Mouse (Mus musculus) limb, embryonic 14.5 days (tissue): ENCODE measurements at regions not wholly inside any gene's neighbourhood (a gene's known extent, or its start where the extent isn't known, plus 50 kb on each side); places are given as distances from the start of the nearest gene placed in this dataset.

Source experiments
- ATAC-seq: fragments of 200-750 bp; cut with Nextera tagmentation; 2 replicates; pipeline ENCODE4 v1.8.0; 2017; ENCODE audit warnings: low read depth, moderate number of reproducible peaks, moderate TSS enrichment; ENCODE audit not compliant: low FRiP score
- DNase-seq: peaks from one replicate; pipeline ENCODE4 v3.0.0-alpha.2; 2015; ENCODE audit warnings: low spot score
- H3K27ac ChIP-seq: fragments of 300-500 bp; sonication (generic); replicated peaks from 2 replicates; pipeline ENCODE4 v1.5.1; 2014; ENCODE audit warnings: low read depth, mild to moderate bottlenecking, low read length, moderate library complexity, mixed read lengths
- H3K27me3 ChIP-seq: fragments of 300-500 bp; sonication (generic); 2 replicates; pipeline ENCODE4 v1.6.1; 2014; ENCODE audit warnings: low read length, mixed read lengths; ENCODE audit not compliant: control insufficient read depth, insufficient read depth
- H3K36me3 ChIP-seq: fragments of 300-500 bp; sonication (generic); 2 replicates; pipeline ENCODE4 v1.6.1; 2014; ENCODE audit warnings: mild to moderate bottlenecking, low read length, moderate library complexity, mixed read lengths; ENCODE audit not compliant: control insufficient read depth, insufficient read depth
- H3K4me1 ChIP-seq: fragments of 300-500 bp; sonication (generic); 2 replicates; pipeline ENCODE4 v1.6.1; 2014; ENCODE audit warnings: antibody characterized with exemption, low read length, mixed read lengths; ENCODE audit not compliant: control insufficient read depth, insufficient read depth
- H3K4me2 ChIP-seq: fragments of 300-500 bp; sonication (generic); replicated peaks from 2 replicates; pipeline ENCODE4 v1.6.1; 2014; ENCODE audit warnings: low read depth, mild to moderate bottlenecking, low read length, moderate library complexity; ENCODE audit not compliant: severe bottlenecking
- H3K4me3 ChIP-seq: fragments of 300-500 bp; sonication (generic); replicated peaks from 2 replicates; pipeline ENCODE4 v1.5.1; 2014; ENCODE audit warnings: low read length
- H3K9ac ChIP-seq: fragments of 300-500 bp; sonication (generic); 2 replicates; pipeline ENCODE4 v1.6.1; 2014; ENCODE audit warnings: mild to moderate bottlenecking, low read depth, low read length, moderate library complexity; ENCODE audit not compliant: severe bottlenecking
- H3K9me3 ChIP-seq: fragments of 300-500 bp; sonication (generic); 2 replicates; pipeline ENCODE4 v1.6.1; 2016; ENCODE audit warnings: low read length; ENCODE audit not compliant: control insufficient read depth
- POLR2A ChIP-seq: fragments of 200-500 bp; IDR thresholded peaks from 2 replicates; pipeline ENCODE4 v1.8.0; 2012; ENCODE audit warnings: inconsistent platforms, mild to moderate bottlenecking, moderate library complexity, borderline replicate concordance; ENCODE audit not compliant: insufficient read depth, insufficient read length; ENCODE audit errors: extremely low read depth
- WGBS: fragments of 180-500 bp; shearing (Covaris S2); extraction: QIAGEN DNeasy Blood & Tissue Kit; methylation state at CpG from one replicate; pipeline ENCODE4 v1.1.7; 2014; 5-methylcytosine and 5-hydroxymethylcytosine counted together

DNA sequence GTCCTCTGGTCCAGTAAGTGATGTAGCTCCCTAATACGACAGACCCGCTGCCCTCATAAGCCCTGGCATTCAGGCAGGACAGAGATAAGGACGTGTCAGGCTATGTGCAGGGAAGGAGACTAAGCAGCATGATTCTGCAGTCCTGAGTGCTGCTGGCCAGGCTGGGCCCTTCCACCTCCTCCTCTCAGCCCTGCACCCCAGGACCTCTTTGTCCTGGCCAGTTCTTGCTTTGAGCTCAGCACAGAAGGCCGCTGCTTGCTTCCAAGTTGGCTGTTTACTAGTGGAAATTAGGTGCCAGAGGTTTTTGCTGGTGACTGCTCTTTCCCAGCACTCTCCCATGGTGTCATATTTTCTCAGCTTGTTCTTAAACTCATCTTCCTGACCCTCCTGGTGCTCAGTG, 249.3 kb upstream of the Tnp1 start:
- ATAC-seq (no peak), DNase-seq (no peak)
- no peak for TF ChIP-seq POLR2A
- no peak overlapping the region for H3K27ac ChIP-seq
- no peaks in the 10 kb centered on the region for H3K9me3 ChIP-seq
- H3K27me3 ChIP-seq: no peaks in the 10 kb centered on the region
- peaks cover 5% of the 10 kb centered on the region; the same call in 1 of the 2 replicates for H3K4me1 ChIP-seq
- no peak overlapping the region for H3K4me3 ChIP-seq
- WGBS: 91% methylated on average over 4 of the region's 4 CpGs
- no peak overlapping the region for H3K4me2 ChIP-seq
- no peak overlapping the region for H3K9ac ChIP-seq
- no peaks in the 10 kb centered on the region for H3K36me3 ChIP-seq

DNA sequence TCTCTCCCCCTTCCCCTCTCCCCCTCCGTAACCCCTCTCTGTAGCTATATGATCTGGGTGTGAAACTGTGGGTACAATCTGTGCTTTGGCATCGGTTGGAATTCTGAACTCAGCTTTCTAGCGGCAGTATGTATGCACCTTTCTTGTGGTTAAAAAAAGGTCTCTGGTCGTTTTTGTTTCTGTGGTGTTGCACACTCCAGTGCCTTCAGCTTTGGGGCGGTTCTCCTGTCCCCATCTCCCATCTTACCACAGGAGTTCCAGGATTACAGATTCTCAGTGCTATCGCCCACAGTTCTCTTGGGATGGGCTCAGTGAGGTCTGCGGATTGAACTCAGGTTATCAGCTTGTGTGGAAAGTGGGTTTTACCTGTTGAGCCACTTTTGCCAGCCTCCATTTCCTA, 248.5 kb upstream of the Tnp1 start:
- ATAC-seq (no peak), DNase-seq (no peak)
- Histone ChIP-seq H3K4me3 (no peak overlapping the region), H3K9ac (no peak overlapping the region), H3K36me3 (no peaks in the 10 kb centered on the region), H3K4me1 (peaks cover under 1% of the 10 kb centered on the region; the same call in 1 of the 2 replicates), H3K27me3 (no peaks in the 10 kb centered on the region), H3K4me2 (no peak overlapping the region), H3K27ac (no peak overlapping the region), H3K9me3 (no peaks in the 10 kb centered on the region)
- no peak for TF ChIP-seq POLR2A
- 69% methylated on average over 7 of the region's 7 CpGs for WGBS

GRCm38 (mm10) chr1:73259525-73260098, 243.9 kb upstream of the Tnp1 start:
- no peak for TF ChIP-seq POLR2A
- Histone ChIP-seq H3K4me1 (no peaks in the 10 kb centered on the region; the same call in 1 of the 2 replicates), H3K4me3 (no peak overlapping the region), H3K27me3 (no peaks in the 10 kb centered on the region), H3K9ac (no peak overlapping the region), H3K36me3 (no peaks in the 10 kb centered on the region), H3K4me2 (no peak overlapping the region), H3K27ac (no peak overlapping the region), H3K9me3 (no peaks in the 10 kb centered on the region)
- ATAC-seq (no peak), DNase-seq (no peak)
- 38% methylated on average over 5 of the region's 5 CpGs for WGBS

DNA sequence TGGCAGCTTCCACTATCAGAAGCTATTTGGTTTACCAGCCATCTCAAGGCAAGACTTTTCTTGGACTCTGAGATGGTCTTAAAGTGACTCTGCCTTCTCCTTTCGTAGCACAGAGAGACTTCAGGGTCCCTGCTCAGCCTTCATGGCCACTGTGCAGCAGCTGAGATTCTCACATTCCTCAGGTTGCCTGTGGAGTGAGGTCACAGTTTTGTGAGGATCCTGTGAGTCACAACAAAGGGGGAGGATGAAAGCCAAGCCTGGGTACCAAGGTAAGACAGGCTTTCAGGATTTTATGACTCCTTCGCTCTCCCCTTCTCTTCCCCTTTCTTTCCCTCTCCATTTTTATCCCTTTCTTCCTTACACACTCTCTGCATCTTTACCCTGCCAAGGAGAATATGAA, 241.6 kb upstream of the Tnp1 start:
- DNase-seq (no peak), ATAC-seq (no peak)
- no peak for TF ChIP-seq POLR2A
- Histone ChIP-seq H3K36me3 (no peaks in the 10 kb centered on the region), H3K9ac (no peak overlapping the region), H3K9me3 (no peaks in the 10 kb centered on the region), H3K27ac (no peak overlapping the region), H3K4me2 (no peak overlapping the region), H3K27me3 (no peaks in the 10 kb centered on the region), H3K4me3 (no peak overlapping the region), H3K4me1 (0 out of 2 replicates have a peak, but pooled peaks cover 3% of the 10 kb centered on the region)
- WGBS: 79% methylated on average over 2 of the region's 2 CpGs

DNA sequence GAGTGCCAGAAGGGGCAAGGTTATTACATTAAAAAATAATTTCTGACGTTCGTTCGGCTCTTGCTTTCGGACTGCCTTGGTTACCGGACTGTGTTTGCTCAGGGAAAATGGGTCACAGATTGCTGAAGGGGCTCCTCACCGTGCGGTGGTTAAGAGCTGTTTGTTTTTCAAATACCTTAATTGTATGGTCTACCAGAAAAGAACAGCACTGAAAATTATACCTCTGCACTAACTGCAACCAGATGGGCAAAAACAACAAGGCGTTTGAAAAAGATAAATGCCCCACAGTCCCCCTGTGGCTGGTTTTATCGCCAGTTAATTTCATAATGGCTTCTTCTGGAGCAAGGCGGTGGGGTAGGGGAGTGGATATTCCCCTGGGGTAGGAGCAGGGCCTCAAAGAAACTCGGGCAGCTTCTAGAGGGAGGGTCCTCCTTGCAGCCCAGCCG, 236.2 kb upstream of the Tnp1 start:
- DNase-seq: peak; percentile 54
- Histone ChIP-seq H3K27ac (peak overlapping the region; percentile 5; the same call in 1 of the 2 replicates), H3K27me3 (no peaks in the 10 kb centered on the region), H3K9ac (no peak overlapping the region), H3K4me3 (no peak overlapping the region), H3K4me1 (peaks cover 8% of the 10 kb centered on the region; the same call in 1 of the 2 replicates), H3K9me3 (no peaks in the 10 kb centered on the region), H3K36me3 (no peaks in the 10 kb centered on the region), H3K4me2 (peak overlapping the region; percentile 31; the same call in 1 of the 2 replicates)
- WGBS: 12% methylated on average over 12 of the region's 12 CpGs
- ATAC-seq: peak; percentile 73
- TF ChIP-seq POLR2A: no peak

GRCm38 (mm10) chr1:73244016-73244415, 228.3 kb upstream of the Tnp1 start:
- WGBS: 62% methylated on average over 2 of the region's 2 CpGs
- peaks cover 9% of the 10 kb centered on the region; the same call in 1 of the 2 replicates for H3K4me1 ChIP-seq
- TF ChIP-seq POLR2A: no peak

More at GRCm38 (mm10) chr1:73244016-73244415, 228.3 kb upstream of the Tnp1 start:
- Histone ChIP-seq H3K27me3 (no peaks in the 10 kb centered on the region), H3K27ac (no peak overlapping the region), H3K4me3 (no peak overlapping the region), H3K4me2 (no peak overlapping the region), H3K9me3 (no peaks in the 10 kb centered on the region), H3K9ac (no peak overlapping the region), H3K36me3 (no peaks in the 10 kb centered on the region)
- DNase-seq (no peak), ATAC-seq (no peak)
